Mouse (Mus musculus) layer of hippocampus, adult 18-20 months (tissue): Measurements from ENCODE around the gene Gm13283. TPM values are rescaled to one million over a fixed set of nuclear protein-coding genes. Genes with fewer than 3 reads are reported as not detected.

Source experiments
- total RNA-seq, 2 experiments: library from RNA; stranded (reverse); gene quantifications; 2 replicates each; pipeline ENCODE4 v1.2.3; 2021

Gm13283 gene
- total RNA-seq, 2 experiments from 2014 or later: not detected

Other genes starting within 250 kb of the Gm13283 start
- gene Ifnb1, start 237.3 kb upstream of the Gm13283 start, total RNA-seq: not detected
- gene Ifna15, start 201.9 kb upstream of the Gm13283 start, total RNA-seq: not detected
- gene Ifna14, start 188.3 kb upstream of the Gm13283 start, total RNA-seq: not detected
- gene Ifna9, start 167.7 kb upstream of the Gm13283 start, total RNA-seq: not detected
- gene Ifna12, start 156.7 kb upstream of the Gm13283 start, total RNA-seq: not detected
- not detected for gene C87499, start 125.7 kb upstream of the Gm13283 start, total RNA-seq
- gene Ifna13, start 115.7 kb upstream of the Gm13283 start, total RNA-seq: not detected
- not detected for gene Ifna16, start 83.2 kb upstream of the Gm13283 start, total RNA-seq
- gene Ifna2, start 76.2 kb upstream of the Gm13283 start, total RNA-seq: not detected
- not detected for gene Ifnab, start 68.8 kb upstream of the Gm13283 start, total RNA-seq
- 1 to 10 TPM; 1.1 to 1.6 TPM for gene Gm26566, start 38.3 kb upstream of the Gm13283 start, total RNA-seq
- 100 to 1,000 TPM; 103 to 111 TPM for gene Klhl9, start 37.7 kb upstream of the Gm13283 start, total RNA-seq
- gene Gm13271, start 5.3 kb upstream of the Gm13283 start, total RNA-seq: not detected
- gene Gm13290, start 13.7 kb downstream of the Gm13283 start, total RNA-seq: not detected
- not detected for gene Gm13289, start 16.8 kb downstream of the Gm13283 start, total RNA-seq
- not detected for gene Gm13272, start 19.7 kb downstream of the Gm13283 start, total RNA-seq
- gene Ifnz, start 22.0 kb downstream of the Gm13283 start, total RNA-seq: not detected
- not detected for gene Gm13276, start 25.6 kb downstream of the Gm13283 start, total RNA-seq
- gene Gm13277, start 28.5 kb downstream of the Gm13283 start, total RNA-seq: not detected
- gene Gm13278, start 31.4 kb downstream of the Gm13283 start, total RNA-seq: not detected
- gene Gm13275, start 34.4 kb downstream of the Gm13283 start, total RNA-seq: not detected
- not detected for gene Gm13279, start 37.3 kb downstream of the Gm13283 start, total RNA-seq
- gene Gm13285, start 39.5 kb downstream of the Gm13283 start, total RNA-seq: not detected
- gene Gm13287, start 43.1 kb downstream of the Gm13283 start, total RNA-seq: not detected
- gene Gm13288, start 45.4 kb downstream of the Gm13283 start, total RNA-seq: not detected
- gene Ifna7, start 56.1 kb downstream of the Gm13283 start, total RNA-seq: not detected
- gene Ifna11, start 59.8 kb downstream of the Gm13283 start, total RNA-seq: not detected
- not detected for gene Ifna6, start 67.3 kb downstream of the Gm13283 start, total RNA-seq
- gene Ifna5, start 75.4 kb downstream of the Gm13283 start, total RNA-seq: not detected
- gene Ifna4, start 81.7 kb downstream of the Gm13283 start, total RNA-seq: not detected
- not detected for gene Ifna1, start 90.0 kb downstream of the Gm13283 start, total RNA-seq
- gene Ifne, start 120.1 kb downstream of the Gm13283 start, total RNA-seq: not detected